Mouse (Mus musculus) erythroblast, embryonic 14.5 days (primary cell): Measurements from ENCODE around the gene Gm45837.

Experiments
- GATA1 ChIP-seq: IDR thresholded peaks from 2 replicates; pipeline ENCODE4 v1.6.1; 2012; ENCODE audit warnings: low read length, inconsistent platforms, mixed read lengths
- TAL1 ChIP-seq: IDR thresholded peaks from 3 replicates; pipeline ENCODE4 v1.6.1; 2012; ENCODE audit warnings: low read length, inconsistent platforms, mixed read lengths

- TF ChIP-seq TAL1 (no peak), GATA1 (no peak)
These were observed 71.9 kb downstream of the Gm45837 start for GRCm38 (mm10) chr7:101482499-101483081.
